Mouse (Mus musculus) forebrain, embryonic 11.5 days (tissue): ENCODE results near the gene Podxl2. TPM values are rescaled to one million over a fixed set of nuclear protein-coding genes. Genes with fewer than 3 reads are reported as not detected.
A peak's percentile ranks its signal among the peaks of the same experiment; 100 is the strongest.

Experiments
- ATAC-seq: fragments of 200-750 bp; cut with Nextera tagmentation; replicated peaks from 2 replicates; pipeline ENCODE4 v1.8.0; 2017; ENCODE audit warnings: moderate TSS enrichment; ENCODE audit not compliant: low FRiP score
- DNase-seq: peaks from one replicate; pipeline ENCODE4 v3.0.0-alpha.2; 2017; ENCODE audit warnings: low spot score
- H3K27ac ChIP-seq: fragments of 300-500 bp; sonication (generic); 2 replicates; pipeline ENCODE4 v1.5.1; 2014; ENCODE audit warnings: low read depth, low read length
- H3K27me3 ChIP-seq: fragments of 300-500 bp; sonication (generic); 2 replicates; pipeline ENCODE4 v1.6.1; 2014; ENCODE audit warnings: mild to moderate bottlenecking, low read length, mixed read lengths; ENCODE audit not compliant: control insufficient read depth, insufficient read depth
- H3K36me3 ChIP-seq: fragments of 300-500 bp; sonication (generic); 2 replicates; pipeline ENCODE4 v1.6.1; 2014; ENCODE audit warnings: mild to moderate bottlenecking, low read length, moderate library complexity, mixed read lengths; ENCODE audit not compliant: control insufficient read depth, insufficient read depth
- H3K4me1 ChIP-seq: fragments of 300-500 bp; sonication (generic); replicated peaks from 2 replicates; pipeline ENCODE4 v1.6.1; 2014; ENCODE audit warnings: low read length, mixed read lengths; ENCODE audit not compliant: control insufficient read depth, insufficient read depth
- H3K4me2 ChIP-seq: fragments of 300-500 bp; sonication (generic); 2 replicates; pipeline ENCODE4 v1.6.1; 2014; ENCODE audit warnings: low read depth, mild to moderate bottlenecking, low read length, moderate library complexity, mixed read lengths; ENCODE audit not compliant: severe bottlenecking
- H3K4me3 ChIP-seq: fragments of 300-500 bp; sonication (generic); 2 replicates; pipeline ENCODE4 v1.5.1; 2014; ENCODE audit warnings: low read depth, low read length
- H3K9ac ChIP-seq: fragments of 300-500 bp; sonication (generic); 2 replicates; pipeline ENCODE4 v1.6.1; 2014; ENCODE audit warnings: low read length
- H3K9me3 ChIP-seq: fragments of 300-500 bp; sonication (generic); 2 replicates; pipeline ENCODE4 v1.6.1; 2016; ENCODE audit warnings: low read length, mixed read lengths; ENCODE audit not compliant: control insufficient read depth
- WGBS: fragments of 180-500 bp; shearing (Covaris S2); extraction: QIAGEN DNeasy Blood & Tissue Kit; methylation state at CpG from one replicate; pipeline ENCODE4 v1.1.7; 2014; 5-methylcytosine and 5-hydroxymethylcytosine counted together
- polyA plus RNA-seq: library from polyadenylated mRNA; unstranded; fragments of >200 nt; fragmentation: Nextera tagmentation; extraction: Ambion mirVana; gene quantifications from 2 replicates; pipeline ENCODE4 v1.2.1, GENCODE M21; 2014

The Podxl2 gene
- polyA plus RNA-seq, 1 experiment from 2014 or later: 109 TPM

DNA sequence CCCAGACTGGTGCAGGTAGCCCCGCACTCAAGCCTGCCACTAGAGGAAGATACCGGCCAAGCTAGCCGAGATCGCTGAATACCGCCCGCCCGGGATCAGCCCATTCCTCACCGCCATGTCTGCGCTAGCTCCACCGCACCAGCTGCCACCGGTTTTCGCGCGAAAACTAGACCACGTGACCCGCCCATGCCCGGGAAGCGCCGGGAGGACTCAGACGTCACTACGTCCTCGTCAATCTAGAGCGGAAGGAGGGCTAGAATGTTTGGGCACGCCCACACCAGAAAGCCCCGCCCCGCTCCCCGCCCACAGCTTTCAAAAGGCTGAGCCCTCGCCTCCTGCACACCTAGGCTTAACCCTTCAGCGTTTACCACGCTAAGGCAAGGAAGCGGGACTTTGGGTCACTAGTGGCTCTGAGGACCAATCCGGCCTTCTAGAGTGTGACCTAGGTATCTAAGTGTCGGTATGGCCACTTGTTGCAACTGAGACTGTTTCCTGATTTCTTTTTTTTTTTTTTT lies 23.7 kb upstream of the Podxl2 start, which contains the start of gene Mcm2:
Mcm2 (minus strand) TSS at position 247 of the 515 bp plus-strand sequence.
- no peaks in the 10 kb centered on the region for H3K27me3 ChIP-seq
- peaks cover 18% of the 10 kb centered on the region for H3K36me3 ChIP-seq
- H3K4me1 ChIP-seq: peaks cover 19% of the 10 kb centered on the region
- no peaks in the 10 kb centered on the region for H3K9me3 ChIP-seq
- WGBS: under 1% methylated on average over 33 of the region's 33 CpGs
- peak within 1 kb of the TSS; percentile 46 for H3K27ac ChIP-seq
- peak within 1 kb of the TSS; percentile 73 for H3K9ac ChIP-seq
- peak within 1 kb of the TSS; percentile 63 for H3K4me2 ChIP-seq
- ATAC-seq (peak; percentile 82), DNase-seq (peak; percentile 98)
- H3K4me3 ChIP-seq: peak within 1 kb of the TSS; percentile 50

DNA sequence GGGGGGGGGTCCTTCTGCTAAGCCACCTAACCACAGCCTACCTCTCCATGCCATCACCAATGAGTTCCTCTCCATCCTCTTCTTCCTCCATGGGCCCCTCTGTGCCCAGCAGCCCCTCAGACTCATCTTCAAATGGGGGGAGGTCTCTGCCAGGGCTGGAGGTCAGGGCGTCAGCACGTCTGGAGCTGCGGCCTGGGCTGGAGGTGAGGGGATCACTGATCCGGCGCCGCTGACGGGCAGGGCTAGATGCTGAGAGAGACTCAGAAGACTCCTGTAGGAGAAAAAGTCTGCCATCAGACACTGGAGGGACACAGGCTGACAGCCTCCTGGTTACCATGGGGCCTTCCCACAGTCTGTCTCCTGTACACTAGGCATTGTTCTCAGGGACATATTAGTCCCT lies 22.4 kb upstream of the Podxl2 start:
- Histone ChIP-seq H3K9ac (peak overlapping the region; percentile 33; the same call in 1 of the 2 replicates), H3K27me3 (no peaks in the 10 kb centered on the region), H3K27ac (no peak overlapping the region), H3K9me3 (no peaks in the 10 kb centered on the region), H3K4me2 (peak overlapping the region; percentile 63), H3K4me1 (peaks cover 15% of the 10 kb centered on the region), H3K36me3 (peaks cover 25% of the 10 kb centered on the region), H3K4me3 (peak overlapping the region; percentile 50)
- DNase-seq (no peak), ATAC-seq (no peak)
- 78% methylated on average over 7 of the region's 7 CpGs for WGBS

DNA sequence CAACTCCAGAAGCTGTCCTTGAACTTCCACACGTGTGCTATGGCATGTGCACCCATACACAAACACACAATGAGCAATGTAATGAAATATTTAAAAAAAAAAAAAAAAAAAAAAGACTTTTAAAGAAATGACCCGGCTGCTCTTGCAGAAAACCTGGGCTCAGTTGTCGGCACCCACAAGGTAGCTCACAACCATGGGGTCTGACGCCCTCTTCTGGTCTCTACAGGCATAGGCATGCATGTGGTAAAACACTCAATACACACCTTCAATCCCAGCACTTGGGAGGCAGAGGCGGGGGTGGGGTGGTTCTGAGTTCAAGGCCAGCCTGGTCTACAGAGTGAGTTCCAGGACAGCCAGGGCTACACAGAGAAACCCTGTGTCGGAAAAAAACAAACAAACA lies 21.1 kb upstream of the Podxl2 start:
- H3K27ac ChIP-seq: no peak overlapping the region
- H3K9me3 ChIP-seq: no peaks in the 10 kb centered on the region
- WGBS: 93% methylated on average over 6 of the region's 6 CpGs
- no peak overlapping the region for H3K9ac ChIP-seq
- DNase-seq (no peak), ATAC-seq (no peak)
- peaks cover 34% of the 10 kb centered on the region for H3K36me3 ChIP-seq
- H3K4me1 ChIP-seq: peaks cover 9% of the 10 kb centered on the region
- no peak overlapping the region for H3K4me2 ChIP-seq
- H3K4me3 ChIP-seq: no peak overlapping the region
- H3K27me3 ChIP-seq: no peaks in the 10 kb centered on the region

DNA sequence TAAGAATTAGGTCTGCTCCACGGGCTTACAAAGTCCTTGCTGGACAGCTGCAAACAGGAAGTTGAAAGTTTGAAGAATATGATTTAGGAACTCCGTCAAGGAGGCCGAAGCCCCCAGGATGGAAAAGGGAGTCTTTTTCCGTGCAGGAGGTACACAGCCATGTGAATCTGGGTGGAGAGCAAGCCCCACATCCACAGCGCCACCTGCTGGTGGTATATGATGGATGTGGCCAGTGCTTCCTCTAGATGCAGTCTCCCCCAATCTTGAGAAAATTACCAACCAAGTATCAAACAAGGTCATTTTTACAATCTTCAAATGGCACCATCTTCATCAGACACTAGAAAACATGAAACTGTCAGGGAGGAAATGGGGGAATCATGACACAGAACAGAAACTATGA lies 18.7 kb upstream of the Podxl2 start:
- H3K9me3 ChIP-seq: no peaks in the 10 kb centered on the region
- DNase-seq (peak; percentile 83), ATAC-seq (no peak)
- no peak overlapping the region for H3K27ac ChIP-seq
- H3K4me3 ChIP-seq: no peak overlapping the region
- no peak overlapping the region for H3K4me2 ChIP-seq
- H3K36me3 ChIP-seq: peaks cover 50% of the 10 kb centered on the region
- no peak overlapping the region for H3K9ac ChIP-seq
- peaks cover 9% of the 10 kb centered on the region for H3K4me1 ChIP-seq
- 70% methylated on average over 5 of the region's 5 CpGs for WGBS
- H3K27me3 ChIP-seq: no peaks in the 10 kb centered on the region

DNA sequence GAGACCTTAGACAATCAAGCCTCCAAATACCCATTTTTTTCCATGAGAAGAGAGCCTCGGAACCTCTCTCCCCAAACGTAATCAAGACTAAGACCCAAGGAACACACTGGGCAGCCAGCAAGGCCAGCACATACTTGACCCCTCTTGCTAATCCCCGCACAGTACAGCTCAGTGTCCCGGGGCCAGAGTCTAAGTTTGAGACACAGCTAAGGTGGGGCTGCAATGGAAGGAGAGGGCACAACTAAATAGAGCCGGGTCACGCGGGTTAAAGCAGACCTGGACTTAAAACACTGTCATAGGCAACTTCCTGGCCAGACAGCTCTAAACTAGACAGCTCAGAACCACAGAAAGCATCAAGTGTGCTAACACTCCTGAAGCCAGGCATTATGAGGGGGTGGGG lies 16.0 kb upstream of the Podxl2 start:
- Histone ChIP-seq H3K9ac (no peak overlapping the region), H3K27me3 (no peaks in the 10 kb centered on the region), H3K4me2 (no peak overlapping the region), H3K27ac (no peak overlapping the region), H3K4me1 (peaks cover 3% of the 10 kb centered on the region; the same call in 1 of the 2 replicates), H3K36me3 (peaks cover 56% of the 10 kb centered on the region), H3K9me3 (no peaks in the 10 kb centered on the region), H3K4me3 (no peak overlapping the region)
- no peak for ATAC-seq
- 91% methylated on average over 7 of the region's 7 CpGs for WGBS
- DNase-seq: no peak

DNA sequence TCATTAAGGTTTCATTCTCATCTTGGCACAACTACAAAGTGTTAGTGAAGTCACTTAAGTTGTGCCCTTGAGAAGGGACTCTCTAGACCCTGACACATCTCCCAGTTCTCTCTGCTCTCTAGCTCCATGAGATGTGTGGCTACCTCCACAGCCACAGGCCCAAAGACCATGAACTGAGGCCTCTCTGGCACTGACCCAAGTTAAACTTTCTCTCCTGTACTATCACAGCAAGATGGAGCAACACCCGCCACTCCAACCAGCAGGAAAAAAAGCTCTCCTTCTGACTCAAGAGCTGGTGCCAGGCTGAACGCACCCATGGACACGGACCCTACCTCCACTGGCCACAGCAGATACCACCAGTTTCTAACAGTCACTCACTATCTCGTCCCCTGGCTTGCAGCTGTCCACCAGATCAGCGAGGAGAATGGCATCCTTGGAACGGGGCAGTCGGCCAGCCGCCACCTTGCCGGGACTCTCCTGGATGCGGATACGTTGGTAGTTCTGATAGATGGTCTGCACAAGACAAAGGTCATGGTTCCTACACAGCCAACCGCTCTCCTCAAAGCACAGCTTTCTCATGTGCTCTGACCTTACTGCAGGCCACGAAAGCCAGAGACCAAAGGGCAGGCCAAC lies 14.7 kb upstream of the Podxl2 start:
- Histone ChIP-seq H3K36me3 (peaks cover 49% of the 10 kb centered on the region), H3K9ac (no peak overlapping the region), H3K27me3 (no peaks in the 10 kb centered on the region), H3K4me1 (no peaks in the 10 kb centered on the region), H3K4me2 (no peak overlapping the region), H3K4me3 (no peak overlapping the region), H3K9me3 (no peaks in the 10 kb centered on the region), H3K27ac (no peak overlapping the region)
- DNase-seq (no peak), ATAC-seq (no peak)
- WGBS: 92% methylated on average over 13 of the region's 13 CpGs

DNA sequence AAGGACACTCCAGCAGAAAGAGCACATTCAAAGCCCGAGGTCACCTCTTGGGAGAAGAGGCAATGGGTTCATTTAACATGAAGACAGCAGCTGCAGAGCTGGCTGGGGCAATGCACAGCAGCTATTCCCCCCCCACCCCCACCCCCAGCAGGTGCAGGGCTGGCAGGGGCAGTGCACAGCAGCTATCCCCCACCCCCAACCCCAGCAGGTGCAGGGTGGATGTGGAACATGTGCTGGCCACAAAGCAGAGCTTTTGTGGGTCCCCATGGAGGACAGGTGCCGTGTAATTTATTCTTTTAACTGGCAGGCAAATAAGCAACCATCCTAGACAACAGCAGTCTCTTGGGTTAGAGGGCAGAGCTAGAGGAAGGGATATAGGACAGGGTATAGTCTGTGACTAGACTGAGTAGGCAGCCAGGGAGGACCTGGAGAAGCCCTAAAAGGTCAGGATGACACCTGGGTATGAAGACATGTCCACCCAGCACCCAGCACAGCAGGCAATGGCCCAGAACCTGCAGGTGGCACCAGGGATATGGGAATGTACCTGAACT lies 11.6 kb upstream of the Podxl2 start:
- H3K4me1 ChIP-seq: no peaks in the 10 kb centered on the region
- ATAC-seq (peak; percentile 65; the same call in 1 of the 2 replicates), DNase-seq (no peak)
- H3K4me3 ChIP-seq: no peak overlapping the region
- no peak overlapping the region for H3K9ac ChIP-seq
- no peak overlapping the region for H3K4me2 ChIP-seq
- no peaks in the 10 kb centered on the region for H3K9me3 ChIP-seq
- no peaks in the 10 kb centered on the region for H3K27me3 ChIP-seq
- peaks cover 33% of the 10 kb centered on the region; the same call in 1 of the 2 replicates for H3K36me3 ChIP-seq
- 78% methylated on average over 2 of the region's 2 CpGs for WGBS
- H3K27ac ChIP-seq: no peak overlapping the region

DNA sequence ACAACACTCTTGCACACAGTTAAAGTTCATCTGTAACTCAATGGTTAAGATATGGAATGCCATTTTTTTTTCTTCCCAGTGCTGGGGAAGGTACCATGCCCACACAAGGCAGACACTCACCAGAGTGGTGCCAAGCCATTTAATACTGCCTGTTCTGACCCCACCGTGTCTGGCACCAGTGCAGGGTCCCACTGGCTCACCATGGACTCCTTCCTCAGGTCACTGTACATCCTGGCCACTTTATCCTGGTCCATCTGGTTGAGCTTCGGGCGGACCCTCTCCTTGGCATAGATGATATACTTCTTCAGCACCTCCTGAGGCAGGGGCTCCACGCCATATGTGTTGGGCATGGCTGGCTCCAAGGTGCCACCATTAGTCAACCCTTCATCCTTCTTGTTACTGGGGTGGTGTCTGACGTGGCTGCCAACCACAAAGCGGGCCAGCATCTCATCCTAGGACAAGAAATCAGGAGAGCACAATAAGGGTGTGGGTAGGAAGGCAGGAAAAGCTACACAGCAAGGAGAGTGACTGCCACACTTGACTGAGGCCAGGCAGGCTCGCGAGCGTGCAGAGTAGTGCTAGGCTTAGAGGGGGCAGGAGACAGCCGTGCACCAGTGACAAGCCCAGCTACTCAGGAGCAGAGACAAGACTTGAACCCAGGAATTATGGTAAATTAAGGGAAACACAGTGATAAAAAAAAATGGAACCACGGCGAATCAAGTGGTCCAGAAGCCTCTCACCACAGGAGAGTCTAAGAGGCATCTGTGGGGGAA lies 11.0 kb upstream of the Podxl2 start:
- Histone ChIP-seq H3K4me1 (no peaks in the 10 kb centered on the region), H3K9ac (no peak overlapping the region), H3K36me3 (peaks cover 30% of the 10 kb centered on the region; the same call in 1 of the 2 replicates), H3K27me3 (no peaks in the 10 kb centered on the region), H3K27ac (no peak overlapping the region), H3K4me2 (no peak overlapping the region), H3K4me3 (no peak overlapping the region), H3K9me3 (no peaks in the 10 kb centered on the region)
- ATAC-seq: no peak
- WGBS: 92% methylated on average over 12 of the region's 12 CpGs
- DNase-seq: no peak
